Mouse (Mus musculus) CH12.LX (cell line): Measurements from ENCODE around the gene Tpra1.

Source experiments
- CTCF ChIP-seq, 2 experiments: IDR thresholded peaks in 1 of 2; conservative IDR thresholded peaks in 1 of 2; 2 replicates each; pipeline ENCODE4 v1.5.1; 2011 to 2012; ENCODE audit warnings: low read depth in 2 of 2, low read length in 2 of 2, improper control_type of control experiment in 1 of 2, inconsistent platforms in 1 of 2, mild to moderate bottlenecking in 1 of 2, moderate library complexity in 1 of 2
- ELF1 ChIP-seq: IDR thresholded peaks from 2 replicates; pipeline ENCODE4 v1.6.1; 2014; ENCODE audit warnings: low read depth, mild to moderate bottlenecking, inconsistent platforms, low read length, improper control_type of control experiment
- EP300 ChIP-seq: IDR thresholded peaks from 2 replicates; pipeline ENCODE4 v1.6.1; 2011; ENCODE audit warnings: low read length, improper control_type of control experiment
- GABPA ChIP-seq: IDR thresholded peaks from 2 replicates; pipeline ENCODE4 v1.6.1; 2012; ENCODE audit warnings: low read depth, low read length, improper control_type of control experiment, inconsistent platforms; ENCODE audit not compliant: insufficient replicate concordance
- HCFC1 ChIP-seq: IDR thresholded peaks from 2 replicates; pipeline ENCODE4 v1.6.1; 2012; ENCODE audit warnings: low read depth, mild to moderate bottlenecking, inconsistent platforms, low read length, improper control_type of control experiment
- JUN ChIP-seq: IDR thresholded peaks from 2 replicates; pipeline ENCODE4 v1.6.1; 2011; ENCODE audit warnings: low read depth, mild to moderate bottlenecking, low read length, improper control_type of control experiment, moderate library complexity; ENCODE audit not compliant: insufficient read depth
- MEF2A ChIP-seq: IDR thresholded peaks from 2 replicates; pipeline ENCODE4 v1.6.1; 2014; ENCODE audit warnings: low read depth, mild to moderate bottlenecking, inconsistent platforms, low read length, improper control_type of control experiment, borderline replicate concordance
- NRF1 ChIP-seq: IDR thresholded peaks from 2 replicates; pipeline ENCODE4 v1.6.1; 2014; ENCODE audit warnings: low read depth, mild to moderate bottlenecking, inconsistent platforms, low read length, improper control_type of control experiment, moderate library complexity
- POLR2A ChIP-seq: IDR thresholded peaks from 2 replicates; pipeline ENCODE4 v1.6.1; 2011; ENCODE audit warnings: low read depth, mild to moderate bottlenecking, improper control_type of control experiment, low read length
- SMC3 ChIP-seq: IDR thresholded peaks from 2 replicates; pipeline ENCODE4 v1.6.1; 2011; ENCODE audit warnings: low read depth, low read length, improper control_type of control experiment
- USF1 ChIP-seq: IDR thresholded peaks from 2 replicates; pipeline ENCODE4 v1.6.1; 2014; ENCODE audit warnings: low read depth, mild to moderate bottlenecking, inconsistent platforms, low read length, improper control_type of control experiment
- ZMIZ1 ChIP-seq: IDR thresholded peaks from 2 replicates; pipeline ENCODE4 v1.6.1; 2012; ENCODE audit warnings: low read depth, mild to moderate bottlenecking, inconsistent platforms, low read length, improper control_type of control experiment
- ZNF384 ChIP-seq: IDR thresholded peaks from 2 replicates; pipeline ENCODE4 v1.6.1; 2012; ENCODE audit warnings: low read depth, low read length, improper control_type of control experiment, inconsistent platforms

DNA sequence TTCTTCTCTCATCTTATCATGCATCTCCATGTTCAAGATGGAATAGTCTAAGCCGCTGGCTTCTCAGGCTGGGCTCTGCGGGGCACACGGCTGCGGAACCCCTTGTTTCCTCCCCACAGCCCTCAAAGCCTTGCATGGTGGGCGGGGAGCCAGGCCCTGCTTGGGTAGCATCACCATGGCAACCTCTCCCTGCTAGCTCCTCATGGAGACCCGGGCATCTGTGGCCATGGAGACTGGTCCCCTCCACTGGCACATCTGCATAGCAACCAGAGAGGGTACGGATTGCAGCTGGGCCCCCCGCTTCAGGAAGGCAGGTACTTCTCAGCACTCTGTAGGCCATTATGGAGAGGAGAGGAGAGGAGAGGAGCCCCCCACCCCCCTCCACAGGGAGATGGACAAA lies 40.5 kb downstream of the Tpra1 start:
- TF ChIP-seq NRF1, result no peak
- no peak for TF ChIP-seq CTCF (conservative IDR thresholded peaks at IDR 0.05 in 1 of 2, IDR thresholded peaks at IDR 0.05 in 1 of 2; ENCODE audit: low read depth in 2 of 2, low read length in 2 of 2)
- no peak for TF ChIP-seq GABPA
- no peak for TF ChIP-seq ZMIZ1
- TF ChIP-seq JUN, result no peak
- no peak for TF ChIP-seq MEF2A
- no peak for TF ChIP-seq ELF1
- TF ChIP-seq HCFC1, result no peak
- no peak for TF ChIP-seq USF1
- TF ChIP-seq POLR2A, result no peak
- TF ChIP-seq EP300, result no peak
- no peak for TF ChIP-seq ZNF384
- no peak for TF ChIP-seq SMC3
